Mouse (Mus musculus): ENCODE measurements at regions not wholly inside any gene's neighbourhood (a gene's known extent, or its start where the extent isn't known, plus 50 kb on each side); places are given as distances from the start of the nearest gene placed in this dataset.

DNA sequence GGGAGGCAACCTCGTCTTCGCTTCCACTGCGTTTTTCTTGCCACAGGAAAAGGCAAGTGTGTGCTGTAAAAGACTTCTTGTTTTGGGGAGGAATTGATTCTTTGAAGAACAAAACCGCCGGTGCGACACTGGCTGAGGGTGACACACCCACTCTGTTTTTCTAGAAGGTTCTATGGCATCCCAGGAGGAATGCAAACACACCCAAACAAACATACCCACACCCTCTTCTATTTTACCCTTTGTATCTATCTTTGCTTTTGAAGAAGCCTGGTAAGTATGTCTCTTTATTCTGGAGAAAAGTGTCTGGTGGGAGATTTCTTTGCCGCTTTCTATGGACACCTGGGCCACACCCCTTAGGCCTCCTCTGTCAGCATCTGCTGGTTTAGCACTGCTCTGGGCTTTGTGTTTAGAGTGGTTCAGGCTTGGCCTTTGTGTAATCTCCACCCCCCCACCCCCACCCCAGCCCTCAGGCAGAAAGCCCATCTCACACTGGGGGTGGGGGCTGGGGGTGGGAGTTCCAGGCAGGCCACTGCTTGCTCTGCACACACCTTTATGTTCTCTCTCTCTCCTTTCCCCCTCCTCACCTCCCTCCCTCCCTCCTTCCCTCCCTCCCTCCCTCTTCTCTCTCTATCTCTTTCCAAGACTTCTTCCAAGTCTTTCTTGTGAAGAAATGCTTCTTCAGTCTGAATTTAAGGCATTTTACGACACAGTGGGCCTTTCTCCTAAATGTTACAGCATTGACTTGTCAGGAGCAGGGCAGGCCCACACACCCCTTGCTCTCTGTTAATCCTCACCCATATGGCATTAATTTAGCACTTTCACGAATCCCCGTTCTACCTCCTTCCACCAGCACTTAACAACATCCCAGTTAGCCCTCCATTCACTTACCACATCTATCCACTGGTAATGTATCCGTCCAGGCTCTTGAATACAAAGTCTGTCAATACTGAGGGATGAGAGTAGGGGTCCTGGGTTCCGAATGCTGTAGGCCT lies 83.2 kb upstream of the Cops8 start:
- 68% methylated on average over 12 of the region's 12 CpGs for WGBS
- no peak overlapping the region for H3K4me2 ChIP-seq (replicated peaks; ENCODE audit: low read depth, low read length)
- H3K27ac ChIP-seq (ENCODE audit: low read depth, low read length) = 0 out of 2 replicates have a peak overlapping the region, but pooled peaks have one; percentile 7

DNA sequence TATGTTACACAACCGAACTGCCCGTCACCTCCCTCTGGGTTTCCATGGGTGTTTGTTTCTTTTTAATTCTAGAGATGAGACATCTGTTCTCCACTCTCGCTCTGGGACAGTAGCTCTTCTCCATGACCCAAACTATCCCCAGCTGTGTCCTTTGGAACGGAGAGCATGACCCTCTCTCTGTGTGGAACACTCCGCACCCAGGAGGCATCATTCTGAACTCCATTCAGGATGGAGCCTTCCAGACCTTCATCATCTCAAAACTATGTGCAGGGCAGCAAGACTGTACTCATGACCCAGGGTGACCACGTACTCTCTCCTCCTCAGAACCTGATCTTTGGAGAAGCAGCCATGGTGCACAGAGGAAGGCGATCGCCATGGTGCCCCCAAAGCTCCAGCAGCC lies 80.5 kb upstream of the Cops8 start:
- no peaks in the 10 kb centered on the region for H3K36me3 ChIP-seq (ENCODE audit: control insufficient read depth, insufficient read depth, low read length)
- no peak overlapping the region for H3K9ac ChIP-seq (ENCODE audit: low read depth, low read length)
- no peak overlapping the region for H3K4me2 ChIP-seq (replicated peaks; ENCODE audit: low read depth, low read length)
- H3K27me3 ChIP-seq (ENCODE audit: control insufficient read depth, insufficient read depth, low read length) = peaks cover 5% of the 10 kb centered on the region; the same call in 1 of the 2 replicates
- H3K4me1 ChIP-seq (ENCODE audit: control insufficient read depth, insufficient read depth, low read length) = 0 out of 2 replicates have a peak, but pooled peaks cover 4% of the 10 kb centered on the region
- H3K4me3 ChIP-seq (ENCODE audit: low read length) = no peak overlapping the region
- H3K9me3 ChIP-seq (ENCODE audit: control insufficient read depth, low read length) = no peaks in the 10 kb centered on the region
- no peak overlapping the region for H3K27ac ChIP-seq (ENCODE audit: low read depth, low read length)
- ATAC-seq (ENCODE audit: low FRiP score, low TSS enrichment) = no peak
- WGBS = 81% methylated on average over 8 of the region's 8 CpGs

More for the DNA sequence above, 83.2 kb upstream of the Cops8 start:
- Histone ChIP-seq H3K4me3 (ENCODE audit: low read length) (no peak overlapping the region), H3K9me3 (ENCODE audit: control insufficient read depth, low read length) (no peaks in the 10 kb centered on the region), H3K36me3 (ENCODE audit: control insufficient read depth, insufficient read depth, low read length) (no peaks in the 10 kb centered on the region), H3K9ac (ENCODE audit: low read depth, low read length) (no peak overlapping the region), H3K27me3 (ENCODE audit: control insufficient read depth, insufficient read depth, low read length) (peaks cover 5% of the 10 kb centered on the region; the same call in 1 of the 2 replicates), H3K4me1 (ENCODE audit: control insufficient read depth, insufficient read depth, low read length) (0 out of 2 replicates have a peak, but pooled peaks cover 4% of the 10 kb centered on the region)
- no peak for ATAC-seq (ENCODE audit: low FRiP score, low TSS enrichment)

DNA sequence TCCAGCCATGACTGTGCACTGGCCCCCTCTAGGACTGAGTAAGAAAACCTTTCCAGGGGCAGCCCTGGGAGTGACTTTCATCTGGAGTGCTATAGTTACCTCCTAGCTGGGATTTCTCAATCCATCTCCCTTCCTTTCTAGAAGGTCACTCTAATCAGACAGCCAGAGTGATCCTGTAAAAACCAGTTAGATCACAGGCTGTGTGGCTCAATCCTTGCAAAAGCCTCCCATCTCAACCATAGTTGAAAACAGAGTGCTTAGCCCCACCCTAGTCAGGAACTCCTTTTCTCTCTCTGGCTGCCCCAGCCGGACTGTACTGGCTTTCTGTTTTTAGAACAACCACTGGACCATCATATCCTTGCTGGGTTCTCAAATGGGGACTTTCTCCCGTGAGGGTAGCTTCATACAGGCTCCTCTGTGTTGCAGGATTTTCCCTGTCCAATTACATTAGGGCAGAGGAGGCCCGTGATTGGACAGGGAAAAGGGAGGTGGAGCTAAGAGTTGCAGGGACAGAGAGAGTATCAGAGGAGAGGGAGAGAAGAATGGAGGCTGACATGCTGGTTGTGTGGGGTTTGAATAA lies 78.0 kb upstream of the Cops8 start:
- no peak for ATAC-seq (ENCODE audit: low FRiP score, low TSS enrichment)
- H3K4me2 ChIP-seq (replicated peaks; ENCODE audit: low read depth, low read length) = no peak overlapping the region
- 21% methylated on average over 3 of the region's 3 CpGs for WGBS
- peaks cover 5% of the 10 kb centered on the region; the same call in 1 of the 2 replicates for H3K27me3 ChIP-seq (ENCODE audit: control insufficient read depth, insufficient read depth, low read length)
- no peak overlapping the region for H3K4me3 ChIP-seq (ENCODE audit: low read length)
- H3K9ac ChIP-seq (ENCODE audit: low read depth, low read length) = no peak overlapping the region
- H3K36me3 ChIP-seq (ENCODE audit: control insufficient read depth, insufficient read depth, low read length) = no peaks in the 10 kb centered on the region
- no peaks in the 10 kb centered on the region for H3K9me3 ChIP-seq (ENCODE audit: control insufficient read depth, low read length)
- no peaks in the 10 kb centered on the region for H3K4me1 ChIP-seq (ENCODE audit: control insufficient read depth, insufficient read depth, low read length)
- no peak overlapping the region for H3K27ac ChIP-seq (ENCODE audit: low read depth, low read length)

DNA sequence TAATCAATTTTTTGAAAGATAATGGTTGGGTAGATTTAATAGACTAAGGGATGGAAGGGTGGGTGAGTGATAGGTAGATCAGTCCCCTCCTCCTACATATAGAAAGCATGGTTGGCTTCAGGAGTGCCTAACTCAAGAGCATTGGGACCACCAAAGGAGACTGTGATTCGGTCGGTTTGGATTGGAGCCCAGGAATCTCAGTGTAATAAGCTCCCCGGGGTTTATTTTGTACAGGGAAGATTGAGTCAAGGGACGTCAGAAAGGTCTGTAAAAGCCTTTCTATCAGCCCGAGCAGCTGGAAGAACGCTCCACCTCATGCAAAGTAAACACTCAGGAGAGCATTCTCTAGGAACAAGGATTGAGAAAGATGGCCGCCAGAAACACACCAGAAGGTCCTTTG lies 76.5 kb upstream of the Cops8 start:
- H3K27me3 ChIP-seq (ENCODE audit: control insufficient read depth, insufficient read depth, low read length) = peaks cover 5% of the 10 kb centered on the region; the same call in 1 of the 2 replicates
- H3K36me3 ChIP-seq (ENCODE audit: control insufficient read depth, insufficient read depth, low read length) = no peaks in the 10 kb centered on the region
- no peak for ATAC-seq (ENCODE audit: low FRiP score, low TSS enrichment)
- no peaks in the 10 kb centered on the region for H3K4me1 ChIP-seq (ENCODE audit: control insufficient read depth, insufficient read depth, low read length)
- no peaks in the 10 kb centered on the region for H3K9me3 ChIP-seq (ENCODE audit: control insufficient read depth, low read length)
- 72% methylated on average over 7 of the region's 7 CpGs for WGBS
- no peak overlapping the region for H3K9ac ChIP-seq (ENCODE audit: low read depth, low read length)
- H3K27ac ChIP-seq (ENCODE audit: low read depth, low read length) = no peak overlapping the region
- no peak overlapping the region for H3K4me2 ChIP-seq (replicated peaks; ENCODE audit: low read depth, low read length)
- no peak overlapping the region for H3K4me3 ChIP-seq (ENCODE audit: low read length)

DNA sequence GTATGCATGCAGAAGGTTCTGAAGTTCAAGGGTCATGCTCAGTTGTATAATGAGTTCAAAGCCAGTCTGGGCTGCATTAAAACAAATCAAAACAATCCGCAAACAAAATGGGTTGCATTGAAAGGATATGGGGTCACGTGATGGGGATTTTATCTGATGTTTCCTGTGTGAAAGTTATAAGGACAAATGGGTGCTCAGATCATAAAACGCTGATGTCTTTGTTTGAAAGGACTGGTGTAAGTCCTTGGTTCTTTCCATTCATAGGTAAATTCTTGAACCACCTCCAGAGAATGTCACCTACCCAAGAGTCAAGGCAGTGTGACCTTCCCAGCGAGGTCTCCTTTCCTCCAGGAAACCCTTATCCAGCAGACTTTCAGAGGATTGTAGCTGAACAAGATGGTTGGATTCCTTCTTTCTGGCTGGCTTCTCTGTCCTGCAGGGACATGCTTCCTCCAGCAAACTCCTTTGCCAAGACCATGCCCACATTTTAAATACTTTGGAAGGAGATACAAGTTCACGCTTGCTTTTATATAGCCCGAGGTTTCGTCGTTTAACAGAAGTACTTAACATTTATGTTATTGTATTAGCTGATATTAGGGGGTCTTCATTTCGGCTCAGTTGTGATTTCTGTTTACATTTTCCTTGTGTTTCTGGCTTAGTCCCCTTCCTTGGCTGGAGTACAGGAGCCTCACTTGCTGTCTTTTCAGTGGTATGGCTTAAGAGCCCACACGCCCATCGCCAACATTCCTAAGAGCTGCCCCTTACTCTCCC lies 74.6 kb upstream of the Cops8 start:
- H3K9ac ChIP-seq (ENCODE audit: low read depth, low read length) = no peak overlapping the region
- H3K36me3 ChIP-seq (ENCODE audit: control insufficient read depth, insufficient read depth, low read length) = no peaks in the 10 kb centered on the region
- no peak overlapping the region for H3K4me3 ChIP-seq (ENCODE audit: low read length)
- 81% methylated on average over 11 of the region's 11 CpGs for WGBS
- ATAC-seq (ENCODE audit: low FRiP score, low TSS enrichment) = no peak
- H3K27me3 ChIP-seq (ENCODE audit: control insufficient read depth, insufficient read depth, low read length) = peaks cover 5% of the 10 kb centered on the region; the same call in 1 of the 2 replicates
- H3K4me1 ChIP-seq (ENCODE audit: control insufficient read depth, insufficient read depth, low read length) = no peaks in the 10 kb centered on the region
- H3K27ac ChIP-seq (ENCODE audit: low read depth, low read length) = no peak overlapping the region
- no peak overlapping the region for H3K4me2 ChIP-seq (replicated peaks; ENCODE audit: low read depth, low read length)
- no peaks in the 10 kb centered on the region for H3K9me3 ChIP-seq (ENCODE audit: control insufficient read depth, low read length)

DNA sequence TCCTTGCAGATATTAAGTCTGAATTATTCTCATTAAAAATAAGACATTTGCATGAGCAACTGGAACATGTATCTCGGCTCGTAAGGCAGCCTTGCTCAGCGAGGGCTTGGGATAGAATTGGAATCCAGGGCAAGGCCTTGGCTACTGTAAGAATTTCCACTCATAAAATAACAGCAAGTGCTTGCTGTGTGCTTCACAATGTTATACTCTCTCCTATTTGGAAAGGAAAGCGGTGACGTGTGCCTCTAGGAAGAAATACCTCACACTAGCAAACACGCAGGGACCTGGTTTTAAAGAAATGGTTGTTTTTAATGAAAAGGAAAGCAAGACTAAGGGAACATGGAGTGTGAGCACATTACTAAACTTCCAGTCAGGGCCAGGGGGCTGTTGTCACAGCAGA lies 69.3 kb upstream of the Cops8 start:
- ATAC-seq (ENCODE audit: low FRiP score, low TSS enrichment) = no peak
- Histone ChIP-seq H3K27me3 (ENCODE audit: control insufficient read depth, insufficient read depth, low read length) (no peaks in the 10 kb centered on the region), H3K36me3 (ENCODE audit: control insufficient read depth, insufficient read depth, low read length) (no peaks in the 10 kb centered on the region), H3K9me3 (ENCODE audit: control insufficient read depth, low read length) (no peaks in the 10 kb centered on the region), H3K4me1 (ENCODE audit: control insufficient read depth, insufficient read depth, low read length) (no peaks in the 10 kb centered on the region), H3K4me3 (ENCODE audit: low read length) (no peak overlapping the region), H3K9ac (ENCODE audit: low read depth, low read length) (no peak overlapping the region), H3K27ac (ENCODE audit: low read depth, low read length) (no peak overlapping the region), H3K4me2 (replicated peaks; ENCODE audit: low read depth, low read length) (no peak overlapping the region)
- WGBS = 90% methylated on average over 6 of the region's 6 CpGs

DNA sequence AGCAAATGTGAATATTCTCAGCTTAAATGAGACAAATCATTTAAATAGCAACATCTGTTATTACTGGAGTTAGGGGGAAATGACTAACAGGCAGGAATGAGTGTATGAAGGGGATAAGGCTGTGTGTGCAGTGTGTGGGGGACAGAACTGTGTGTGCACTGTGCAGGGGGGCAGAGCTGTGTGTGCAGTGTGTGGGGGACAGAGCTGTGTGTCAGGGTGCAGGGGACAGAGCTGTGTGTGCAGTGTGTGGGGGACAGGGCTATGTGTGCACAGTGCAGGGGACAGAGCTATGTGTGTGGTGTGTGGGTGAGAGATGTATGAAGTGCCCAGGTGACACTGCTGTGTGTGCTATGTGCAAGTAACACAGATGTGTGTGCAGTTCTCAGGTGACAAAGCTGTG lies 66.7 kb upstream of the Cops8 start:
- H3K9me3 ChIP-seq (ENCODE audit: control insufficient read depth, low read length) = peaks cover under 1% of the 10 kb centered on the region; the same call in 1 of the 2 replicates
- no peak overlapping the region for H3K4me2 ChIP-seq (replicated peaks; ENCODE audit: low read depth, low read length)
- H3K27ac ChIP-seq (ENCODE audit: low read depth, low read length) = no peak overlapping the region
- 0 out of 2 replicates have a peak, but pooled peaks cover 5% of the 10 kb centered on the region for H3K4me1 ChIP-seq (ENCODE audit: control insufficient read depth, insufficient read depth, low read length)
- no peak overlapping the region for H3K4me3 ChIP-seq (ENCODE audit: low read length)
- H3K36me3 ChIP-seq (ENCODE audit: control insufficient read depth, insufficient read depth, low read length) = no peaks in the 10 kb centered on the region
- H3K9ac ChIP-seq (ENCODE audit: low read depth, low read length) = no peak overlapping the region
- H3K27me3 ChIP-seq (ENCODE audit: control insufficient read depth, insufficient read depth, low read length) = no peaks in the 10 kb centered on the region
- no peak for ATAC-seq (ENCODE audit: low FRiP score, low TSS enrichment)

DNA sequence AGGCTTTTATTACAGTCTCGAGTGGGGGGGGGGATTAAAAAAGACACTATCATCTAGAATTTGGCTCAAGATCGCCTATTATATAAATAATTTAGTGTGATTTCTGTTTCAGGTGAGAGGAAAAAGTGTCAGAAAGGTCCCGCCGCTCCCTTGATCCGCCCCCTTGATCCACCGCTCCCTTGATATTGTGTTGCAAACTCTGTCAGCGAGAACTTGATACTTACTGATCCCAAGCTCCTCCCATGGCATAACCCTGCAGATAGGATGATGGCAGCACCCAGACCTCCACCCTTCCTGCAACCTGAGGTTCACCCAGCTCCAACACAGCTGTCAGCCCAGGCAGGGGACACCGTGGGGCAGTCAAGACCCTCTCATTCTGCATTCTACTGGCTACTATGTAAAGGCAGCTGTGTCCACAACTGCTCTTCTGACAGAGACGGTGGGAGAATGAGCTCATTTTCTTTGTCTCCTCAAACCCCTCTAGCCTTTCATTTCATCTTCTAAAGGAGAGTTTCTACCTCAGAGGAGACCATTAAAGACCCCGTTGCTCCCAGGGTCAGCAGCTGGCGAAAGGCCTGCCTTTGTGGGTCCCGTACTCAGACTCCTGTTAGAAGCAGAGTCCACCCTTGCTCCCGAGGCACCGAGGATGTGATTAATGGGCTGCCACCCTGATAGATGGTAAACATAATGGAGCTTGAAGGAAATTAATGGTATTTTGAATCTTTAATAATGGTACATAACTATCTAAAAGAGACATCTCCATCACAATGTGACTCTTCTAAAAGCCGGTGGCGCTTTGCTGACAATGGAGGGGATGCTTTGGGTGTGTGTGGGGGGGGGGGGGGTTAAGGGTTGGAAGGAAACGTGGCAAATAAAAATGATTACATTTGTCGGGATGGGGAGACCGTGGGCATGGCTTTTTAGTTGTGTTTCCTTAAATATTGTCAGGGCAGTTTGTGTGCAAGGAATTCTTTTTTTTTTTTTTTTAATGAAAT lies 58.7 kb upstream of the Cops8 start:
- ATAC-seq (ENCODE audit: low FRiP score, low TSS enrichment) = no peak
- H3K4me2 ChIP-seq (replicated peaks; ENCODE audit: low read depth, low read length) = no peak overlapping the region

More for the DNA sequence above, 58.7 kb upstream of the Cops8 start:
- no peaks in the 10 kb centered on the region for H3K4me1 ChIP-seq (ENCODE audit: control insufficient read depth, insufficient read depth, low read length)
- H3K9me3 ChIP-seq (ENCODE audit: control insufficient read depth, low read length) = peaks cover 10% of the 10 kb centered on the region; the same call in 1 of the 2 replicates
- H3K36me3 ChIP-seq (ENCODE audit: control insufficient read depth, insufficient read depth, low read length) = no peaks in the 10 kb centered on the region
- no peak overlapping the region for H3K4me3 ChIP-seq (ENCODE audit: low read length)
- H3K27me3 ChIP-seq (ENCODE audit: control insufficient read depth, insufficient read depth, low read length) = no peaks in the 10 kb centered on the region
- WGBS = 36% methylated on average over 19 of the region's 19 CpGs
- H3K9ac ChIP-seq (ENCODE audit: low read depth, low read length) = no peak overlapping the region
- H3K27ac ChIP-seq (ENCODE audit: low read depth, low read length) = no peak overlapping the region
